Mouse (Mus musculus): ENCODE measurements around the gene Mettl24. TPM values are rescaled to one million over a fixed set of nuclear protein-coding genes. Genes with fewer than 3 reads are reported as not detected.

The Mettl24 gene
- polyA plus RNA-seq, 1 experiment from 2014 or later: 0.78 TPM

- H3K27ac ChIP-seq (ENCODE audit: low read length): no peak overlapping the region
- no peak overlapping the region for H3K9ac ChIP-seq (ENCODE audit: low read depth, low read length)
- no peaks in the 10 kb centered on the region for H3K4me1 ChIP-seq (ENCODE audit: control insufficient read depth, insufficient read depth, low read length)
- no peak overlapping the region for H3K4me3 ChIP-seq (ENCODE audit: low read depth, low read length)
- no peaks in the 10 kb centered on the region for H3K36me3 ChIP-seq (ENCODE audit: control insufficient read depth, insufficient read depth, low read length)
- H3K4me2 ChIP-seq (ENCODE audit: low read length): no peak overlapping the region
- H3K9me3 ChIP-seq (replicated peaks; ENCODE audit: control insufficient read depth, low read length, poor library complexity, severe bottlenecking): no peaks in the 10 kb centered on the region
- WGBS: 63% methylated on average over 1 of the region's 1 CpGs
- H3K27me3 ChIP-seq (ENCODE audit: control insufficient read depth, insufficient read depth, low read depth, low read length): no peaks in the 10 kb centered on the region
- ATAC-seq: no peak
Observed at GRCm38 (mm10) chr10:40645346-40645745, 37.7 kb upstream of the Mettl24 start.

DNA sequence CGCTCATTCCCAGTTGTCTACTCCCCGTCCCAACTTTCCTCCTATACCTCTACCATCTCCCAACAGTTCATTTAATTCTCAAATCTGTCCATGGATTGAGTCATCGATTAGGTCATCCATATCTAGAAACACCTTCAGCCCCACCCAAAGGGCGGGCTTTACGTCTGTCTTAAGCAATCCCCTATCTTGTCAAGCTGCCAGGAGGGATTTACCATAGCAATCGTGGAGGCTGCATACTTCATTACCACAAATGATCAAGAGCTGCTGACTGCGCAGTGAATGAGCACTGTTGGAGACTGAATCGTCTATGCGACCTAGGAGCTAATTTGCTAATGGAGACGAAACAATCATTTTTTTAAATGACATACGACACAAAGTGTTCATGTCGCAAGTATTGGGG, 34.3 kb upstream of the Mettl24 start:
- 0 out of 2 replicates have a peak, but pooled peaks cover 2% of the 10 kb centered on the region for H3K4me1 ChIP-seq (ENCODE audit: control insufficient read depth, insufficient read depth, low read length)
- no peak overlapping the region for H3K4me3 ChIP-seq (ENCODE audit: low read depth, low read length)
- no peaks in the 10 kb centered on the region for H3K36me3 ChIP-seq (ENCODE audit: control insufficient read depth, insufficient read depth, low read length)
- H3K27ac ChIP-seq (ENCODE audit: low read length): no peak overlapping the region
- no peak overlapping the region for H3K9ac ChIP-seq (ENCODE audit: low read depth, low read length)
- no peak for ATAC-seq
- H3K27me3 ChIP-seq (ENCODE audit: control insufficient read depth, insufficient read depth, low read depth, low read length): no peaks in the 10 kb centered on the region
- 81% methylated on average over 12 of the region's 12 CpGs for WGBS
- H3K4me2 ChIP-seq (ENCODE audit: low read length): no peak overlapping the region
- H3K9me3 ChIP-seq (replicated peaks; ENCODE audit: control insufficient read depth, low read length, poor library complexity, severe bottlenecking): no peaks in the 10 kb centered on the region

GRCm38 (mm10) chr10:40649634-40650033, 33.4 kb upstream of the Mettl24 start:
- H3K27ac ChIP-seq (ENCODE audit: low read length): no peak overlapping the region

DNA sequence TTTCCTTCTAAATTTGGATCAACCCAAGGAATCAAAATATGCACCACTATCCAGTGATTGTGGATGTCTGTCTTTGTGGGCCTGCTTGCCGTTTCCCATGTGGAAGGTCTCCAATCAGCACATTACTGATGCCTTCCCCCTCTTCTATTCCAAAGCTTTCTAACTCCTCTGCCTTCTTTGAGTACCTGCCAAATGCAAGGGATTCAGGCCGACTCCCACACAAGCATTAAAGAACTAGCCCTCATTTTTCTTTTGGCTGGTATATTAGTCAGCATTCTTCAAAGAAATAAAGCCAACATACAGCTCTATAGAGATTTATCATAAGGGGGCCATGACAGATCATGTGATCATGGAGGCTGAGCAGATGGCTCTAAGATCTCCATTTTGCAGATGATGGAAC, 31.4 kb upstream of the Mettl24 start:
- Histone ChIP-seq H3K36me3 (ENCODE audit: control insufficient read depth, insufficient read depth, low read length) (no peaks in the 10 kb centered on the region), H3K27me3 (ENCODE audit: control insufficient read depth, insufficient read depth, low read depth, low read length) (no peaks in the 10 kb centered on the region), H3K9ac (ENCODE audit: low read depth, low read length) (no peak overlapping the region), H3K4me1 (ENCODE audit: control insufficient read depth, insufficient read depth, low read length) (peaks cover 2% of the 10 kb centered on the region; the same call in 1 of the 2 replicates), H3K4me3 (ENCODE audit: low read depth, low read length) (no peak overlapping the region), H3K27ac (ENCODE audit: low read length) (no peak overlapping the region), H3K9me3 (replicated peaks; ENCODE audit: control insufficient read depth, low read length, poor library complexity, severe bottlenecking) (no peaks in the 10 kb centered on the region), H3K4me2 (ENCODE audit: low read length) (no peak overlapping the region)
- WGBS: 70% methylated on average over 2 of the region's 2 CpGs
- ATAC-seq: no peak

More at GRCm38 (mm10) chr10:40649634-40650033, 33.4 kb upstream of the Mettl24 start:
- no peaks in the 10 kb centered on the region for H3K9me3 ChIP-seq (replicated peaks; ENCODE audit: control insufficient read depth, low read length, poor library complexity, severe bottlenecking)
- H3K4me3 ChIP-seq (ENCODE audit: low read depth, low read length): no peak overlapping the region
- WGBS: 35% methylated on average over 4 of the region's 4 CpGs
- no peaks in the 10 kb centered on the region for H3K36me3 ChIP-seq (ENCODE audit: control insufficient read depth, insufficient read depth, low read length)
- no peaks in the 10 kb centered on the region for H3K27me3 ChIP-seq (ENCODE audit: control insufficient read depth, insufficient read depth, low read depth, low read length)
- no peak overlapping the region for H3K4me2 ChIP-seq (ENCODE audit: low read length)
- peaks cover 2% of the 10 kb centered on the region; the same call in 1 of the 2 replicates for H3K4me1 ChIP-seq (ENCODE audit: control insufficient read depth, insufficient read depth, low read length)
- no peak overlapping the region for H3K9ac ChIP-seq (ENCODE audit: low read depth, low read length)
- ATAC-seq: no peak

GRCm38 (mm10) chr10:40665270-40665669, 17.8 kb upstream of the Mettl24 start:
- Histone ChIP-seq H3K27me3 (ENCODE audit: control insufficient read depth, insufficient read depth, low read depth, low read length) (no peaks in the 10 kb centered on the region), H3K4me3 (ENCODE audit: low read depth, low read length) (no peak overlapping the region), H3K9ac (ENCODE audit: low read depth, low read length) (no peak overlapping the region), H3K9me3 (replicated peaks; ENCODE audit: control insufficient read depth, low read length, poor library complexity, severe bottlenecking) (no peaks in the 10 kb centered on the region), H3K27ac (ENCODE audit: low read length) (no peak overlapping the region), H3K36me3 (ENCODE audit: control insufficient read depth, insufficient read depth, low read length) (no peaks in the 10 kb centered on the region), H3K4me1 (ENCODE audit: control insufficient read depth, insufficient read depth, low read length) (no peaks in the 10 kb centered on the region), H3K4me2 (ENCODE audit: low read length) (no peak overlapping the region)
- ATAC-seq: no peak
- 88% methylated on average over 3 of the region's 3 CpGs for WGBS

- Histone ChIP-seq H3K4me1 (ENCODE audit: control insufficient read depth, insufficient read depth, low read length) (no peaks in the 10 kb centered on the region), H3K36me3 (ENCODE audit: control insufficient read depth, insufficient read depth, low read length) (no peaks in the 10 kb centered on the region), H3K27ac (ENCODE audit: low read length) (no peak overlapping the region), H3K27me3 (ENCODE audit: control insufficient read depth, insufficient read depth, low read depth, low read length) (no peaks in the 10 kb centered on the region), H3K9me3 (replicated peaks; ENCODE audit: control insufficient read depth, low read length, poor library complexity, severe bottlenecking) (no peaks in the 10 kb centered on the region), H3K4me3 (ENCODE audit: low read depth, low read length) (no peak overlapping the region), H3K9ac (ENCODE audit: low read depth, low read length) (no peak overlapping the region), H3K4me2 (ENCODE audit: low read length) (no peak overlapping the region)
- ATAC-seq: no peak
- WGBS: 80% methylated on average over 1 of the region's 1 CpGs
Observed at GRCm38 (mm10) chr10:40666943-40667342, 16.1 kb upstream of the Mettl24 start.

DNA sequence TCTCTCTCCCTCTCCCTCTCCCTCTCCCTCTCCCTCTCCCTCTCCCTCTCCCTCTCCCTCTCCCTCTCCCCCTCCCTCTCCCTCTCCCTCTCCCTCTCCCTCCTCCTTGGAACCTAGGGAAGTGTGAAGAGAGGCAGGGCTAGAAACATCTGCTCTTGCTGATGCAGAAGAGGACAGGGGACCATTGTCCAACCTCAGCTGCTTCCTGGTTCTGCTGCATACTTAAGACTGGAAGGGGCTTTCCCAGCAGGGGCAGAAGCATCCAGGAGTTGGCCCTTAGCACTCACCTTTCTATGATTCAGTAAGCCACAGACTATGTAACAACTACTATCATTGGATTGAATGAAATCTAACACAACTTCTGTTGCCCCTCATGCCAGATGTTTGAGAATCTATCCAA, 14.4 kb upstream of the Mettl24 start:
- Histone ChIP-seq H3K9ac (ENCODE audit: low read depth, low read length) (no peak overlapping the region), H3K36me3 (ENCODE audit: control insufficient read depth, insufficient read depth, low read length) (no peaks in the 10 kb centered on the region), H3K4me3 (ENCODE audit: low read depth, low read length) (no peak overlapping the region), H3K27me3 (ENCODE audit: control insufficient read depth, insufficient read depth, low read depth, low read length) (no peaks in the 10 kb centered on the region), H3K4me2 (ENCODE audit: low read length) (no peak overlapping the region), H3K9me3 (replicated peaks; ENCODE audit: control insufficient read depth, low read length, poor library complexity, severe bottlenecking) (no peaks in the 10 kb centered on the region), H3K27ac (ENCODE audit: low read length) (no peak overlapping the region), H3K4me1 (ENCODE audit: control insufficient read depth, insufficient read depth, low read length) (peaks cover 9% of the 10 kb centered on the region)
- no peak for ATAC-seq

- peak; percentile 43 for ATAC-seq
- no peak overlapping the region for H3K4me3 ChIP-seq (ENCODE audit: low read depth, low read length)
- WGBS: 41% methylated on average over 8 of the region's 8 CpGs
Observed at GRCm38 (mm10) chr10:40672587-40673296, 10.3 kb upstream of the Mettl24 start.

DNA sequence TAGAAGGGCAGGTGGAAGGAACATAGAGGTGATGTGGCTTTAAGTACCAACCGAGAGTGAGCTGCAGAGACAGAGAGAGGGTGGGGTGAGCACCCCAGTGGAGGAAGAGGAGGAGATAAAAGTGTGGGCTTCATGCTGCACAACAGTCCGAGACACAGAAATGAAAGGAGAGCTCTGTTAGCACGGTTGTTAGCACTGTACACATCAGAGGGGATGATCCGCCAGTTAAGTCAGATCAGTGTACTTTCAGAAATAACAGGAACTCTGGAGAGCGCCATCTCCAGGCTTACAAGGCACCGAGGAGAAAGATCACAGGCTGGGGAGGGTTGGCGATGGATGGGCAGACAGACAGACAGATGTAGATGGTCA, 9.8 kb upstream of the Mettl24 start:
- 46% methylated on average over 7 of the region's 7 CpGs for WGBS
- Histone ChIP-seq H3K4me3 (ENCODE audit: low read depth, low read length) (no peak overlapping the region), H3K36me3 (ENCODE audit: control insufficient read depth, insufficient read depth, low read length) (no peaks in the 10 kb centered on the region), H3K27ac (ENCODE audit: low read length) (no peak overlapping the region), H3K4me1 (ENCODE audit: control insufficient read depth, insufficient read depth, low read length) (peaks cover 17% of the 10 kb centered on the region), H3K9me3 (replicated peaks; ENCODE audit: control insufficient read depth, low read length, poor library complexity, severe bottlenecking) (no peaks in the 10 kb centered on the region), H3K9ac (ENCODE audit: low read depth, low read length) (peak overlapping the region; percentile 41; the same call in 1 of the 2 replicates), H3K4me2 (ENCODE audit: low read length) (no peak overlapping the region), H3K27me3 (ENCODE audit: control insufficient read depth, insufficient read depth, low read depth, low read length) (no peaks in the 10 kb centered on the region)
- ATAC-seq: no peak

More at GRCm38 (mm10) chr10:40672587-40673296, 10.3 kb upstream of the Mettl24 start:
- Histone ChIP-seq H3K4me2 (ENCODE audit: low read length) (no peak overlapping the region), H3K27me3 (ENCODE audit: control insufficient read depth, insufficient read depth, low read depth, low read length) (no peaks in the 10 kb centered on the region), H3K27ac (ENCODE audit: low read length) (no peak overlapping the region), H3K4me1 (ENCODE audit: control insufficient read depth, insufficient read depth, low read length) (peaks cover 17% of the 10 kb centered on the region), H3K36me3 (ENCODE audit: control insufficient read depth, insufficient read depth, low read length) (no peaks in the 10 kb centered on the region), H3K9me3 (replicated peaks; ENCODE audit: control insufficient read depth, low read length, poor library complexity, severe bottlenecking) (no peaks in the 10 kb centered on the region), H3K9ac (ENCODE audit: low read depth, low read length) (peak overlapping the region; percentile 41; the same call in 1 of the 2 replicates)

Data from midbrain, embryonic 16.5 days (tissue).